Comparison of ENCODE assay signal across 9 mouse cellular contexts in genomic region chr5:33297164-33297563, GRCm38 (mm10). TPM values are rescaled to one million over a fixed set of nuclear protein-coding genes. Genes with fewer than 3 reads are reported as not detected.
DNase-seq lines count a peak whose midpoint lies in the region; ATAC-seq lines count a peak whose summit lies in the region.
"Had no signal": no experiment of that assay in that cellular context is flagged by ENCODE, and none has a peak within 500 bp of the region (broad histone marks: within the 10 kb centered on the region; RNA-seq: fewer than 3 reads in every experiment).

No protein-coding gene starts in this region.

- no peaks in the 10 kb centered on the region for H3K36me3 ChIP-seq in neural tube, embryonic 15.5 days
- H3K36me3 ChIP-seq: limb, embryonic 12.5 days had no signal

- no peak overlapping the region for H3K4me3 ChIP-seq in neural tube, embryonic 15.5 days (replicated peaks)
- H3K4me3 ChIP-seq: limb, embryonic 12.5 days had no signal

- no peak overlapping the region for H3K9ac ChIP-seq in neural tube, embryonic 15.5 days (replicated peaks)
- H3K9ac ChIP-seq: limb, embryonic 12.5 days had no signal

- H3K4me2 ChIP-seq in neural tube, embryonic 15.5 days = no peak overlapping the region
- H3K4me2 ChIP-seq: limb, embryonic 12.5 days had no signal

- intact Hi-C loops in gastrocnemius, postnatal 14 days (cut with DNase I; ENCODE audit: low total_unique reads) = no loop called here

- 73% methylated on average over 6 of the region's 6 CpGs for WGBS in neural tube, embryonic 15.5 days

- H3K27ac ChIP-seq in neural tube, embryonic 15.5 days (replicated peaks) = no peak overlapping the region
- H3K27ac ChIP-seq: limb, embryonic 12.5 days had no signal

- no peaks in the 10 kb centered on the region for H3K27me3 ChIP-seq in neural tube, embryonic 15.5 days (replicated peaks)
- H3K27me3 ChIP-seq: limb, embryonic 12.5 days had no signal

- no peaks in the 10 kb centered on the region for H3K9me3 ChIP-seq in neural tube, embryonic 15.5 days (replicated peaks)
- H3K9me3 ChIP-seq: limb, embryonic 12.5 days had no signal

- DNase-seq in gastrocnemius, adult 18-20 months (ENCODE audit: low spot score) = peak; percentile 28
- no peak for DNase-seq in gastrocnemius, postnatal 14 days
- DNase-seq in 3T3-L1 (ENCODE audit: low read depth, low spot score) (peak; percentile 58), ES-CJ7 (ENCODE audit: low read depth, low spot score) (peak; percentile 39)
- peak; percentile 38 to 69 for DNase-seq in kidney, postnatal 25 days
- no peak for DNase-seq in c-Kit-positive CD71-positive TER-119-positive erythroid progenitor cells, embryonic 14.5 days (ENCODE audit: low spot score)
- no peak for DNase-seq in layer of hippocampus, adult 9-11 months

- peaks cover 14% of the 10 kb centered on the region; the same call in 1 of the 2 replicates for H3K4me1 ChIP-seq in neural tube, embryonic 15.5 days
- H3K4me1 ChIP-seq: limb, embryonic 12.5 days had no signal

- ATAC-seq in neural tube, embryonic 15.5 days (ENCODE audit: low FRiP score) = no peak

RNA-seq across cellular contexts. Expression of gene Ctbp1, which starts 22.4 kb away (rescaled TPM):
- total RNA-seq in gastrocnemius, adult 18-20 months (2021) = 100 to 1,000 TPM; 211 to 229 TPM
- 100 to 1,000 TPM; 184 to 200 TPM for total RNA-seq in gastrocnemius, postnatal 14 days (2021)
- polyA plus RNA-seq in neural tube, embryonic 15.5 days (2015; fragmentation: Nextera tagmentation; extraction: Ambion mirVana) = 426 and 445 TPM in 2 replicates

RNA-seq across cellular contexts. Expression of gene Maea, which starts 38.1 kb away (rescaled TPM):
- total RNA-seq in gastrocnemius, adult 18-20 months (2021) = 10 to 100 TPM; 56.5 to 67.7 TPM
- 10 to 100 TPM; 64.9 to 65.0 TPM for total RNA-seq in gastrocnemius, postnatal 14 days (2021)
- polyA plus RNA-seq in neural tube, embryonic 15.5 days (2015; fragmentation: Nextera tagmentation; extraction: Ambion mirVana) = 126 and 128 TPM in 2 replicates

Comparison
In these comparisons a context has a peak if more than half of its experiments do, and no peak if none do; other contexts are left out.
1. DNase-seq: peak in gastrocnemius, adult 18-20 months (single experiment), 3T3-L1 (single experiment), ES-CJ7 (single experiment) and kidney, postnatal 25 days (2 of 2); none in gastrocnemius, postnatal 14 days (single experiment), c-Kit-positive CD71-positive TER-119-positive erythroid progenitor cells, embryonic 14.5 days (single experiment) and layer of hippocampus, adult 9-11 months (single experiment).